Mouse (Mus musculus): ENCODE measurements around the gene Gfi1b. TPM values are rescaled to one million over a fixed set of nuclear protein-coding genes. Genes with fewer than 3 reads are reported as not detected.

Gfi1b gene
- polyA plus RNA-seq, 1 experiment from 2014 or later: 0.51 TPM

GRCm38 (mm10) chr2:28637106-28637845 lies 15.5 kb upstream of the Gfi1b start:
- no peak overlapping the region for H3K27ac ChIP-seq (ENCODE audit: low read depth)
- no peaks in the 10 kb centered on the region for H3K27me3 ChIP-seq (ENCODE audit: insufficient read depth, low read length)
- DNase-seq (peak; percentile 10), ATAC-seq (ENCODE audit: insufficient read depth) (no peak)
- no peak overlapping the region for H3K4me3 ChIP-seq (ENCODE audit: low read depth, low read length)
- whole genome bisulfite sequencing: 48% methylated on average over 9 of the region's 9 CpGs
- H3K4me1 ChIP-seq (ENCODE audit: insufficient read depth): peaks cover 11% of the 10 kb centered on the region
- no peak overlapping the region for H3K4me2 ChIP-seq
- TF ChIP-seq CTCF (IDR thresholded peaks at IDR 0.05; ENCODE audit: low read depth): no peak
- H3K9ac ChIP-seq: no peak overlapping the region
- no peaks in the 10 kb centered on the region for H3K9me3 ChIP-seq (ENCODE audit: low read depth, low read length)
- no peaks in the 10 kb centered on the region for H3K36me3 ChIP-seq (ENCODE audit: insufficient read depth)

- TF ChIP-seq CTCF (IDR thresholded peaks at IDR 0.05; ENCODE audit: low read depth): no peak
- Histone ChIP-seq H3K27me3 (ENCODE audit: insufficient read depth, low read length) (no peaks in the 10 kb centered on the region), H3K27ac (ENCODE audit: low read depth) (no peak overlapping the region), H3K4me2 (no peak overlapping the region), H3K4me3 (ENCODE audit: low read depth, low read length) (no peak overlapping the region), H3K4me1 (ENCODE audit: insufficient read depth) (peaks cover 8% of the 10 kb centered on the region), H3K36me3 (ENCODE audit: insufficient read depth) (no peaks in the 10 kb centered on the region), H3K9ac (no peak overlapping the region), H3K9me3 (ENCODE audit: low read depth, low read length) (no peaks in the 10 kb centered on the region)
- 72% methylated on average over 1 of the region's 1 CpGs for WGBS
- ATAC-seq (ENCODE audit: insufficient read depth) (no peak), DNase-seq (no peak)
Measured at GRCm38 (mm10) chr2:28635199-28635598, 13.4 kb upstream of the Gfi1b start.

- Histone ChIP-seq H3K27me3 (ENCODE audit: insufficient read depth, low read length) (no peaks in the 10 kb centered on the region), H3K9ac (no peak overlapping the region), H3K4me2 (no peak overlapping the region), H3K9me3 (ENCODE audit: low read depth, low read length) (no peaks in the 10 kb centered on the region), H3K4me3 (ENCODE audit: low read depth, low read length) (no peak overlapping the region), H3K4me1 (ENCODE audit: insufficient read depth) (no peaks in the 10 kb centered on the region), H3K27ac (ENCODE audit: low read depth) (no peak overlapping the region), H3K36me3 (ENCODE audit: insufficient read depth) (no peaks in the 10 kb centered on the region)
- ATAC-seq (ENCODE audit: insufficient read depth) (no peak), DNase-seq (no peak)
- WGBS: 47% methylated on average over 4 of the region's 4 CpGs
- no peak for TF ChIP-seq CTCF (IDR thresholded peaks at IDR 0.05; ENCODE audit: low read depth)
Measured at GRCm38 (mm10) chr2:28633136-28633535, 11.4 kb upstream of the Gfi1b start.

GRCm38 (mm10) chr2:28632626-28633025 lies 10.8 kb upstream of the Gfi1b start:
- no peaks in the 10 kb centered on the region for H3K36me3 ChIP-seq (ENCODE audit: insufficient read depth)
- H3K9ac ChIP-seq: no peak overlapping the region
- H3K4me3 ChIP-seq (ENCODE audit: low read depth, low read length): no peak overlapping the region
- no peak overlapping the region for H3K4me2 ChIP-seq
- TF ChIP-seq CTCF (IDR thresholded peaks at IDR 0.05; ENCODE audit: low read depth): no peak
- no peaks in the 10 kb centered on the region for H3K9me3 ChIP-seq (ENCODE audit: low read depth, low read length)
- H3K27ac ChIP-seq (ENCODE audit: low read depth): no peak overlapping the region
- no peaks in the 10 kb centered on the region for H3K4me1 ChIP-seq (ENCODE audit: insufficient read depth)
- ATAC-seq (ENCODE audit: insufficient read depth) (no peak), DNase-seq (no peak)
- H3K27me3 ChIP-seq (ENCODE audit: insufficient read depth, low read length): no peaks in the 10 kb centered on the region
- 61% methylated on average over 1 of the region's 1 CpGs for WGBS

GRCm38 (mm10) chr2:28629911-28630381 lies 8.2 kb upstream of the Gfi1b start:
- no peak for DNase-seq
- Histone ChIP-seq H3K4me1 (ENCODE audit: insufficient read depth) (no peaks in the 10 kb centered on the region), H3K27ac (ENCODE audit: low read depth) (no peak overlapping the region), H3K27me3 (ENCODE audit: insufficient read depth, low read length) (no peaks in the 10 kb centered on the region), H3K9ac (no peak overlapping the region), H3K4me2 (no peak overlapping the region), H3K9me3 (ENCODE audit: low read depth, low read length) (no peaks in the 10 kb centered on the region), H3K4me3 (ENCODE audit: low read depth, low read length) (no peak overlapping the region), H3K36me3 (ENCODE audit: insufficient read depth) (no peaks in the 10 kb centered on the region)
- ATAC-seq (ENCODE audit: insufficient read depth): no peak
- no peak for TF ChIP-seq CTCF (IDR thresholded peaks at IDR 0.05; ENCODE audit: low read depth)
- WGBS: 31% methylated on average over 4 of the region's 4 CpGs

GRCm38 (mm10) chr2:28628053-28628452 lies 6.3 kb upstream of the Gfi1b start:
- Histone ChIP-seq H3K27me3 (ENCODE audit: insufficient read depth, low read length) (no peaks in the 10 kb centered on the region), H3K4me3 (ENCODE audit: low read depth, low read length) (no peak overlapping the region), H3K9ac (no peak overlapping the region), H3K4me1 (ENCODE audit: insufficient read depth) (no peaks in the 10 kb centered on the region), H3K9me3 (ENCODE audit: low read depth, low read length) (no peaks in the 10 kb centered on the region), H3K27ac (ENCODE audit: low read depth) (no peak overlapping the region), H3K36me3 (ENCODE audit: insufficient read depth) (no peaks in the 10 kb centered on the region), H3K4me2 (no peak overlapping the region)
- peak; percentile 17 for DNase-seq
- WGBS: 47% methylated on average over 2 of the region's 2 CpGs
- no peak for TF ChIP-seq CTCF (IDR thresholded peaks at IDR 0.05; ENCODE audit: low read depth)
- no peak for ATAC-seq (ENCODE audit: insufficient read depth)

GRCm38 (mm10) chr2:28626038-28626437 lies 4.3 kb upstream of the Gfi1b start:
- TF ChIP-seq CTCF (IDR thresholded peaks at IDR 0.05; ENCODE audit: low read depth): no peak
- Histone ChIP-seq H3K27me3 (ENCODE audit: insufficient read depth, low read length) (peaks cover 6% of the 10 kb centered on the region), H3K36me3 (ENCODE audit: insufficient read depth) (no peaks in the 10 kb centered on the region), H3K27ac (ENCODE audit: low read depth) (no peak overlapping the region), H3K9ac (no peak overlapping the region), H3K4me2 (no peak overlapping the region), H3K9me3 (ENCODE audit: low read depth, low read length) (no peaks in the 10 kb centered on the region), H3K4me3 (ENCODE audit: low read depth, low read length) (no peak overlapping the region), H3K4me1 (ENCODE audit: insufficient read depth) (no peaks in the 10 kb centered on the region)
- ATAC-seq (ENCODE audit: insufficient read depth) (no peak), DNase-seq (no peak)
- 76% methylated on average over 3 of the region's 3 CpGs for WGBS

Data from lung, embryonic 14.5 days (tissue).